Mouse (Mus musculus): ENCODE measurements around the gene Gjb2. TPM values are rescaled to one million over a fixed set of nuclear protein-coding genes. Genes with fewer than 3 reads are reported as not detected.

The Gjb2 gene
- polyA plus RNA-seq (2016; fragmentation: Nextera tagmentation; extraction: Ambion mirVana), result 31.7 and 32.0 TPM in 2 replicates

DNA sequence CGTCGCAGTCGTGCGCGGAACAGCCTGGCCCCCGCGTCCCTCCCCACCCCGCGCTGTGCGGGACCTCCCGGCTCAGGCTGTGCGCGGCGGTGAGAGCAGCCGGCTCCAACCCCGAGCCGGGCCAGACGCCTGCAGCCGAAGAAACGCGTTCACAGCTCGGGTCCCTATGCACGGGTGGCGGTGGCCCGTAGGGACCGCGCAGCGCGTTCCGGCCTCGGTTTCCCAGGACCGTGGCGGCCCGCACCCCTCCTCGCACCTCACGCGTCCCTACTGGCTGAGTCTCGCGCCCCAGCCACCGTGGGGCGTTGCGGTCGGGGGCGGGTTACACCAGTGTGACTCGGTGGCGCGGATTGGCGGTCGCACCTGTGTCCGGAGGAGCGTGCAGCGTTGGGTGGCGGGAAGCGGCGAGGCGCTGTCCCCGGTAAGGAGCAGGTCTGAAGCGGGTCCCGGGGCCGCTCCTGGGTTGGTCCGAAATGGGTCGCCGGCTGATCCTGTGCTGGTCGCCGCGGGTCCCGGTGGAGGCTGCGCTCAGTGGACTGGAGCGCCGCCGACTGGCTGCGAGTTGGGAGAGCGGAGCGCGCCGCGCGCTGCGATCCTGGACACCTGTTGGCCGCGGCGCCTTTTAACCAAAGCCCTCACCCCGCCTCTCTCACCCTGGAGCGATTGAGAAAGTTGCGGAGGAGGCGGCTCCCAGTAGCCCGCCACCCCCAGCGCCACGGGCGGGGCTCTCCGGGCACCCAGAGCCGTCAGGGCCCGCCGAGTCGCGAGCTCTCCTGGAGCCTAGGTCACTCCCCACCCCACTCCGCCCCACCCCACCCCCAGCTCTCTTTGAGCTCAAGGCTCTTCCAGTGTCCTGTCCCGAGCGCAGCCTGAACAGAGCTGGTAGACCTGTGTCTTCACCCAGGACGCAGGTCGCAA, at the start of gene Gjb2:
Gene Gjb2 (minus strand): TSS at position 597 of the 918 bp plus-strand sequence.
- peaks cover 64% of the 10 kb centered on the region for H3K27me3 ChIP-seq
- H3K4me2 ChIP-seq (replicated peaks), result peak within 1 kb of the TSS; percentile 100
- under 1% methylated on average over 100 of the region's 101 CpGs for WGBS
- peaks cover 17% of the 10 kb centered on the region for H3K4me1 ChIP-seq
- peak within 1 kb of the TSS; percentile 60 for H3K4me3 ChIP-seq
- no peaks in the 10 kb centered on the region for H3K9me3 ChIP-seq (replicated peaks)
- ATAC-seq (ENCODE audit: low FRiP score), result peak; percentile 73; the same call in 1 of the 2 replicates
- no peak within 1 kb of the TSS for H3K27ac ChIP-seq
- peak within 1 kb of the TSS; percentile 64 for H3K9ac ChIP-seq
- no peaks in the 10 kb centered on the region for H3K36me3 ChIP-seq

DNA sequence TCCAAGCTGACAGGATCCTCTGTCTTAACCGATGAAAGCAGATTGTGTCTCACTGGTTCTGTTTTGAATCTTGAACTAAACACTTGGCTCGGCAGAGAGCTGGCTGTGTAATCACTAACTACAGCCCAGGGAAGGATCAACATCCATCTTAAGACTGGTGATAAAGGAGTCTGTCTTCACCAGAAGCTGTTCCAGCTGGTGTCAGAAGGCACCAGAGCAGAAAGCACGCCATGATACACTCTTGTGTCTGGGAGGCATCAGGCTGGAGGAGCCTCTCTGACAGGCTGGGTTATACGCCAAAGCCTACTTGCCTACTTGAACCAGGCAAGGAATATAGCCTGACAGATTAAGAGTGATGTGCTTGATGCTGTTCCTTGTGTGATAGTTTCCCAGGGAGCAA, 41.2 kb upstream of the Gjb2 start:
- Histone ChIP-seq H3K27ac (no peak overlapping the region), H3K27me3 (no peaks in the 10 kb centered on the region), H3K36me3 (no peaks in the 10 kb centered on the region), H3K9ac (no peak overlapping the region), H3K4me3 (no peak overlapping the region), H3K4me1 (no peaks in the 10 kb centered on the region), H3K9me3 (replicated peaks) (no peaks in the 10 kb centered on the region), H3K4me2 (replicated peaks) (no peak overlapping the region)
- ATAC-seq (ENCODE audit: low FRiP score), result no peak
- WGBS, result 53% methylated on average over 4 of the region's 4 CpGs

- Histone ChIP-seq H3K36me3 (no peaks in the 10 kb centered on the region), H3K4me3 (no peak overlapping the region), H3K27me3 (peaks cover 64% of the 10 kb centered on the region), H3K27ac (no peak overlapping the region), H3K9ac (no peak overlapping the region), H3K4me2 (replicated peaks) (no peak overlapping the region), H3K4me1 (peaks cover 13% of the 10 kb centered on the region), H3K9me3 (replicated peaks) (no peaks in the 10 kb centered on the region)
- ATAC-seq (ENCODE audit: low FRiP score), result no peak
- 28% methylated on average over 8 of the region's 8 CpGs for WGBS
Observed at GRCm38 (mm10) chr14:57135265-57135664, 30.8 kb upstream of the Gjb2 start.

- ATAC-seq (ENCODE audit: low FRiP score), result no peak
- Histone ChIP-seq H3K9me3 (replicated peaks) (no peaks in the 10 kb centered on the region), H3K27me3 (peaks cover 58% of the 10 kb centered on the region), H3K27ac (no peak within 1 kb of the TSS), H3K9ac (peak within 1 kb of the TSS; percentile 32; the same call in 1 of the 2 replicates), H3K4me1 (peaks cover 13% of the 10 kb centered on the region), H3K36me3 (no peaks in the 10 kb centered on the region), H3K4me2 (replicated peaks) (peak within 1 kb of the TSS; percentile 74), H3K4me3 (peak within 1 kb of the TSS; percentile 40)
- WGBS, result 2% methylated on average over 33 of the region's 33 CpGs
Observed at GRCm38 (mm10) chr14:57133161-57133661, 28.7 kb upstream of the Gjb2 start, which contains the start of gene Gjb6. Gene Gjb6, minus strand, starts transcription at chr14:57133611.

DNA sequence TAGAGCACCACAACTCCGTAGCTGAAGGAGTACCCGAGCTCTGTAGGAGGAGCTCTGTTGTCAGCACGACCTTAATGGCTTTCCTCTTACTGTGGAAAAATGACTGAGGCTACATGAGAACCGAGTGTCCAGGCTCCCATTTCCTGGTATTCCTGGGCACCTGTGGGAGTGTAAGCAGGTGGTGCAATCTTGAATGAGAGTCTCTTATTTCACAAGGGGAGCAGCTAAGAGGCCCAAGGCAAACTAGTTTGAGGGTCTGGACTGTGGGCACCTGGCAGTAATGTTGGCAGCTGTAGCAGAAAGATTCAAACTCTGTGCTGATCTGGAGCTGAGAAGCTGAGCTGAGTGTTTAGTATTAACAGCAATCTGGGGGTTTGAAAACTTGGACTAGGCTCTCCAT, 22.9 kb upstream of the Gjb2 start:
- H3K9ac ChIP-seq, result no peak overlapping the region
- peaks cover 16% of the 10 kb centered on the region for H3K27me3 ChIP-seq
- no peak overlapping the region for H3K4me3 ChIP-seq
- WGBS, result 76% methylated on average over 4 of the region's 4 CpGs
- H3K36me3 ChIP-seq, result no peaks in the 10 kb centered on the region
- ATAC-seq (ENCODE audit: low FRiP score), result no peak
- no peak overlapping the region for H3K4me2 ChIP-seq (replicated peaks)
- no peaks in the 10 kb centered on the region for H3K9me3 ChIP-seq (replicated peaks)
- H3K4me1 ChIP-seq, result no peaks in the 10 kb centered on the region
- no peak overlapping the region for H3K27ac ChIP-seq

DNA sequence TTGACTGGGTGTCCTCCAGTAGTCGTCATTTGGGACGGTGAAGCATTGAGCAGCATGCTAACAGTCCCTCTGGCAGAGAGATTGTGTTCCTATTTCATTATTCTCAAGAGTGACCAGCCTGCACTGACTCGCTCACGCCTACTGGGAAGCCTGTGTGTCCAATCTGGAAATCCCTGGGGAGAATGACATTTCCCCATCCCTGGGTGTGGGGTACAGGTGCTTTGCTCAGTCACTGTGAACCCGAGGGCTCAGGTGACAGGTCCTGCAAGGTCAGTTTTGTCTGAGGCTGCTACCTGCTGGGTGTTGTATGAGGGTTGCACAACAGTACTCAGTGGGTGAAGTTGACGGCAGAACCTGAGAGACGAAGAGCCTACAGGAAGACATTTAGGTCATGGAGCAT, 17.8 kb upstream of the Gjb2 start:
- no peak overlapping the region for H3K4me2 ChIP-seq (replicated peaks)
- H3K4me1 ChIP-seq, result no peaks in the 10 kb centered on the region
- no peaks in the 10 kb centered on the region for H3K9me3 ChIP-seq (replicated peaks)
- H3K36me3 ChIP-seq, result no peaks in the 10 kb centered on the region
- H3K4me3 ChIP-seq, result no peak overlapping the region
- H3K27ac ChIP-seq, result no peak overlapping the region
- 84% methylated on average over 7 of the region's 7 CpGs for WGBS
- no peaks in the 10 kb centered on the region for H3K27me3 ChIP-seq
- H3K9ac ChIP-seq, result no peak overlapping the region
- ATAC-seq (ENCODE audit: low FRiP score), result no peak

DNA sequence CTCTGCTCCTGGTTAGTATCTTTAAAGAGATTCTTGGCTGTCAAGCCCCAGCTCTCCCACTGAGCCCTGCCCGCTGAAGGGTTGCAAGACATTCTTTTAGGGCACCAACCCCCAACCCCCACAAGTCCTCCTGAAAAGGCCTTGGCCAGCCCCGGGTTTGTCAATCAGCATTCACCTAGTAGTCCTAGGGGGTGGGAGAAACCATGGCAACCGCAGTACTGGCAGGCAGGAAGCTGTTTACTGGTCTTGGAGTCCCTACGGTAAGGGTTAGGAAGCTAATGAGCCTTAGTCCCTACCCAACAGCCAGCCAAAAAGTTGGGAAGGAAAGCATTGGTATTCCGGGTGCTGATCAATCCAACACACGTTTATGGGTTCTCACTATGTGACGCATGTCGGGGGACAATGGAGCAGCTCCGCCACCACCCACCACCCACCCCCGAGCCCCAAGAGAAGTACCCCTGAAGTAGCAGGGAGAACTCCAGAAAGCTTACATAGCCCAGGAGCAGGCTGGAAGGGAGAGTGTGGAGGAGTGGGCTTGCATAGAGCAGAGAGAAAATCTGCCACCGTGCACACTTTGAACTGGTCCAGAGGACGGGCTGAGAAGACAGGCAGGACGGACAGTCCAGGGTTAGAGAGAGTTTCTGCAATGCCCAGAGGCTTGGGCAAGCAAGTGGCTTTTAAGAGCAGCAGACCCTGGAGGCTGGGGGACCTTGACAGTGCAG, 11.5 kb upstream of the Gjb2 start, which contains the start of gene Gm4491:
Gene Gm4491 (minus strand): TSS at position 61 of the 722 bp plus-strand sequence.
- H3K27me3 ChIP-seq, result 0 out of 2 replicates have a peak, but pooled peaks cover 2% of the 10 kb centered on the region
- H3K4me2 ChIP-seq (replicated peaks), result peak within 1 kb of the TSS; percentile 17
- H3K4me1 ChIP-seq, result peaks cover 9% of the 10 kb centered on the region
- ATAC-seq (ENCODE audit: low FRiP score), result peak; percentile 77
- no peak within 1 kb of the TSS for H3K27ac ChIP-seq
- H3K36me3 ChIP-seq, result no peaks in the 10 kb centered on the region
- WGBS, result 9% methylated on average over 13 of the region's 13 CpGs
- H3K9me3 ChIP-seq (replicated peaks), result no peaks in the 10 kb centered on the region
- no peak within 1 kb of the TSS for H3K4me3 ChIP-seq
- H3K9ac ChIP-seq, result no peak within 1 kb of the TSS

GRCm38 (mm10) chr14:57109194-57109593, 4.7 kb upstream of the Gjb2 start:
- WGBS, result 7% methylated on average over 4 of the region's 4 CpGs
- no peak for ATAC-seq (ENCODE audit: low FRiP score)
- Histone ChIP-seq H3K4me3 (no peak overlapping the region), H3K27ac (no peak overlapping the region), H3K4me1 (peaks cover 9% of the 10 kb centered on the region), H3K4me2 (replicated peaks) (no peak overlapping the region), H3K9me3 (replicated peaks) (no peaks in the 10 kb centered on the region), H3K27me3 (peaks cover 38% of the 10 kb centered on the region), H3K9ac (no peak overlapping the region), H3K36me3 (no peaks in the 10 kb centered on the region)

DNA sequence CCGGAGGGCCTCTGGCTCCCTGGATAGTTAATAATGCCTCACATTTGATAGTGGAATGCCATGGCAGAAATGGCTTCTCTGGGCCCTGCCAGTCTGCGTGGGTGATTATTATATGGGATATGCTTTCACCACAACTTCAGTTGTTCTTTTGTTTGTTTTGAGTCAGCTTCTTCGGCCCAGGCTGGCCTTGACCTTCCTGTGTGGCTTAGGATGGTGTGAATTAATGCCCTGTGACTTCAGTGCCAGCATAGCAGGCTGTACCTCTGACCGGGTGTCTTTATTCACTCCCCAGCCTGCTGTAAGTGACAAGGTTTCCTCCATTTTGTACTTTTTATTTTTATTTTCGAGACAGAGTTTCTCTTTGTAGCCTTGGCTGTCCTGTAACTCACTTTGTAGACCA, 3.4 kb upstream of the Gjb2 start:
- 74% methylated on average over 5 of the region's 5 CpGs for WGBS
- Histone ChIP-seq H3K4me3 (no peak overlapping the region), H3K27ac (no peak overlapping the region), H3K9ac (no peak overlapping the region), H3K4me2 (replicated peaks) (no peak overlapping the region), H3K27me3 (peaks cover 51% of the 10 kb centered on the region), H3K9me3 (replicated peaks) (no peaks in the 10 kb centered on the region), H3K36me3 (no peaks in the 10 kb centered on the region), H3K4me1 (peaks cover 17% of the 10 kb centered on the region)
- ATAC-seq (ENCODE audit: low FRiP score), result no peak

- ATAC-seq (ENCODE audit: low FRiP score), result no peak
- peaks cover 59% of the 10 kb centered on the region for H3K27me3 ChIP-seq
- 76% methylated on average over 8 of the region's 8 CpGs for WGBS
- peaks cover 17% of the 10 kb centered on the region for H3K4me1 ChIP-seq
- no peak overlapping the region for H3K9ac ChIP-seq
- H3K27ac ChIP-seq, result no peak overlapping the region
- H3K4me3 ChIP-seq, result no peak overlapping the region
- no peaks in the 10 kb centered on the region for H3K36me3 ChIP-seq
- H3K4me2 ChIP-seq (replicated peaks), result no peak overlapping the region
- H3K9me3 ChIP-seq (replicated peaks), result no peaks in the 10 kb centered on the region
Observed at GRCm38 (mm10) chr14:57107091-57107490, 2.6 kb upstream of the Gjb2 start.

- no peak overlapping the region for H3K27ac ChIP-seq
- no peaks in the 10 kb centered on the region for H3K9me3 ChIP-seq (replicated peaks)
- H3K4me1 ChIP-seq, result peaks cover 17% of the 10 kb centered on the region
- no peak overlapping the region for H3K9ac ChIP-seq
- no peak for ATAC-seq (ENCODE audit: low FRiP score)
- H3K4me2 ChIP-seq (replicated peaks), result no peak overlapping the region
- no peak overlapping the region for H3K4me3 ChIP-seq
- 42% methylated on average over 11 of the region's 11 CpGs for WGBS
- no peaks in the 10 kb centered on the region for H3K36me3 ChIP-seq
- peaks cover 64% of the 10 kb centered on the region for H3K27me3 ChIP-seq
Observed at GRCm38 (mm10) chr14:57105721-57106120, 1.2 kb upstream of the Gjb2 start.

GRCm38 (mm10) chr14:57105111-57105510, 609 bp upstream of the Gjb2 start:
- no peak for ATAC-seq (ENCODE audit: low FRiP score)
- no peaks in the 10 kb centered on the region for H3K9me3 ChIP-seq (replicated peaks)
- no peaks in the 10 kb centered on the region for H3K36me3 ChIP-seq
- H3K27ac ChIP-seq, result no peak overlapping the region
- 11% methylated on average over 14 of the region's 14 CpGs for WGBS
- peak overlapping the region; percentile 100 for H3K4me2 ChIP-seq (replicated peaks)
- H3K27me3 ChIP-seq, result peaks cover 64% of the 10 kb centered on the region
- peak overlapping the region; percentile 60 for H3K4me3 ChIP-seq
- peaks cover 17% of the 10 kb centered on the region for H3K4me1 ChIP-seq
- H3K9ac ChIP-seq, result no peak overlapping the region
